Mouse (Mus musculus): ENCODE measurements around the gene Calm1. TPM values are rescaled to one million over a fixed set of nuclear protein-coding genes. Genes with fewer than 3 reads are reported as not detected.
A peak's percentile ranks its signal among the peaks of the same experiment; 100 is the strongest.

Gene Calm1
- total RNA-seq, 2 experiments from 2014 or later: 2,238 to 2,247 TPM

- intact Hi-C loops (cut with DNase I): no loop called here
- TF ChIP-seq CTCF (IDR thresholded peaks at IDR 0.05): no peak
- Histone ChIP-seq H3K4me3 (no peak overlapping the region), H3K27ac (peak overlapping the region; percentile 92)
- DNase-seq (ENCODE audit: extremely low spot score in 1 of 2, low spot score in 2 of 2): no peak
Observed at GRCm38 (mm10) chr12:100226621-100227020, 27.4 kb downstream of the Calm1 start.

- no peak for DNase-seq (ENCODE audit: extremely low spot score in 1 of 2, low spot score in 2 of 2)
- H3K4me3 ChIP-seq: no peak overlapping the region
- TF ChIP-seq CTCF (IDR thresholded peaks at IDR 0.05): no peak
- peak overlapping the region; percentile 92 for H3K27ac ChIP-seq
- intact Hi-C loops (cut with DNase I): loop anchor here (2.0 kb wide), 1 partner anchor 39 kb away; no protein-coding TSS in a partner anchor
Observed at GRCm38 (mm10) chr12:100228041-100228725, 28.9 kb downstream of the Calm1 start.

- intact Hi-C loops (cut with DNase I): no loop called here
- Histone ChIP-seq H3K27ac (peak overlapping the region; percentile 9; the same call in 1 of the 2 replicates), H3K4me3 (no peak overlapping the region)
- no peak for DNase-seq (ENCODE audit: extremely low spot score in 1 of 2, low spot score in 2 of 2)
- no peak for TF ChIP-seq CTCF (IDR thresholded peaks at IDR 0.05)
Observed at GRCm38 (mm10) chr12:100234201-100234600, 35.0 kb downstream of the Calm1 start.

GRCm38 (mm10) chr12:100234919-100235318, 35.7 kb downstream of the Calm1 start:
- TF ChIP-seq CTCF (IDR thresholded peaks at IDR 0.05): no peak
- intact Hi-C loops (cut with DNase I): no loop called here
- Histone ChIP-seq H3K4me3 (no peak overlapping the region), H3K27ac (peak overlapping the region; percentile 19; the same call in 1 of the 2 replicates)
- DNase-seq (ENCODE audit: extremely low spot score in 1 of 2, low spot score in 2 of 2): no peak

GRCm38 (mm10) chr12:100235423-100235822, 36.2 kb downstream of the Calm1 start:
- TF ChIP-seq CTCF (IDR thresholded peaks at IDR 0.05): no peak
- intact Hi-C loops (cut with DNase I): no loop called here
- no peak overlapping the region for H3K27ac ChIP-seq
- H3K4me3 ChIP-seq: no peak overlapping the region
- no peak for DNase-seq (ENCODE audit: extremely low spot score in 1 of 2, low spot score in 2 of 2)

GRCm38 (mm10) chr12:100239404-100239803, 40.2 kb downstream of the Calm1 start:
- DNase-seq (ENCODE audit: extremely low spot score in 1 of 2, low spot score in 2 of 2): no peak
- no peak for TF ChIP-seq CTCF (IDR thresholded peaks at IDR 0.05)

GRCm38 (mm10) chr12:100239807-100240206, 40.6 kb downstream of the Calm1 start:
- DNase-seq (ENCODE audit: extremely low spot score in 1 of 2, low spot score in 2 of 2): no peak
- intact Hi-C loops (cut with DNase I): no loop called here
- no peak for TF ChIP-seq CTCF (IDR thresholded peaks at IDR 0.05)
- no peak overlapping the region for H3K4me3 ChIP-seq
- H3K27ac ChIP-seq: peak overlapping the region; percentile 36; the same call in 1 of the 2 replicates

More at GRCm38 (mm10) chr12:100239404-100239803, 40.2 kb downstream of the Calm1 start:
- intact Hi-C loops (cut with DNase I): no loop called here
- Histone ChIP-seq H3K27ac (peak overlapping the region; percentile 36; the same call in 1 of the 2 replicates), H3K4me3 (no peak overlapping the region)

- H3K4me3 ChIP-seq: peak overlapping the region; percentile 30
- DNase-seq (ENCODE audit: extremely low spot score in 1 of 2, low spot score in 2 of 2): peak in 1 of 2 experiments; percentile 72
- no peak for TF ChIP-seq CTCF (IDR thresholded peaks at IDR 0.05)
- intact Hi-C loops (cut with DNase I): no loop called here
- H3K27ac ChIP-seq: peak overlapping the region; percentile 87
Observed at GRCm38 (mm10) chr12:100241911-100242796, 42.9 kb downstream of the Calm1 start.

GRCm38 (mm10) chr12:100244580-100244979, 45.3 kb downstream of the Calm1 start:
- TF ChIP-seq CTCF (IDR thresholded peaks at IDR 0.05): no peak
- intact Hi-C loops (cut with DNase I): no loop called here
- H3K4me3 ChIP-seq: no peak overlapping the region
- DNase-seq (ENCODE audit: extremely low spot score in 1 of 2, low spot score in 2 of 2): peak in 1 of 2 experiments; percentile 55
- peak overlapping the region; percentile 87 for H3K27ac ChIP-seq

- no peak for TF ChIP-seq CTCF (IDR thresholded peaks at IDR 0.05)
- intact Hi-C loops (cut with DNase I): no loop called here
- H3K4me3 ChIP-seq: no peak overlapping the region
Observed at GRCm38 (mm10) chr12:100249170-100249569, 49.9 kb downstream of the Calm1 start.

GRCm38 (mm10) chr12:100254471-100254870, 55.2 kb downstream of the Calm1 start:
- intact Hi-C loops (cut with DNase I): no loop called here
- H3K4me3 ChIP-seq: no peak overlapping the region
- TF ChIP-seq CTCF (IDR thresholded peaks at IDR 0.05): no peak
- peak overlapping the region; percentile 74 for H3K27ac ChIP-seq
- no peak for DNase-seq (ENCODE audit: extremely low spot score in 1 of 2, low spot score in 2 of 2)

More at GRCm38 (mm10) chr12:100249170-100249569, 49.9 kb downstream of the Calm1 start:
- no peak for DNase-seq (ENCODE audit: extremely low spot score in 1 of 2, low spot score in 2 of 2)
- H3K27ac ChIP-seq: peak overlapping the region; percentile 36; the same call in 1 of the 2 replicates

- intact Hi-C loops (cut with DNase I): no loop called here
- H3K27ac ChIP-seq: peak overlapping the region; percentile 69
- H3K4me3 ChIP-seq: no peak overlapping the region
- TF ChIP-seq CTCF (IDR thresholded peaks at IDR 0.05): no peak
- DNase-seq (ENCODE audit: extremely low spot score in 1 of 2, low spot score in 2 of 2): no peak
Observed at GRCm38 (mm10) chr12:100255441-100255949, 56.3 kb downstream of the Calm1 start.

Data from left cerebral cortex, adult 2 months (tissue).